Mouse (Mus musculus): ENCODE measurements around the gene Gm10271.

- TF ChIP-seq GATA1 (IDR thresholded peaks at IDR 0.05; ENCODE audit: low read length) (no peak), TAL1 (IDR thresholded peaks at IDR 0.05; ENCODE audit: low read length) (no peak)
Measured at GRCm38 (mm10) chr10:117000975-117001374, 28.6 kb upstream of the Gm10271 start.
